Mouse (Mus musculus) heart, embryonic 16.5 days (tissue): ENCODE results near the gene Gm10181. TPM values are rescaled to one million over a fixed set of nuclear protein-coding genes. Genes with fewer than 3 reads are reported as not detected.
"Not testable (repeated sequence)": the region's sequence is repeated elsewhere in the genome, so short reads cannot be mapped to it uniquely, and the experiment has no call there.

ENCODE experiments used
- ATAC-seq: fragments of 200-750 bp; cut with Nextera tagmentation; replicated peaks from 2 replicates; pipeline ENCODE4 v1.8.0; 2017; ENCODE audit warnings: moderate number of reproducible peaks; ENCODE audit not compliant: insufficient read depth, low FRiP score; ENCODE audit errors: extremely low read depth
- H3K27ac ChIP-seq: fragments of 300-500 bp; sonication (generic); 2 replicates; pipeline ENCODE4 v1.5.1; 2014; ENCODE audit warnings: mild to moderate bottlenecking, low read length, control low read depth, moderate library complexity
- H3K27me3 ChIP-seq: fragments of 300-500 bp; sonication (generic); 2 replicates; pipeline ENCODE4 v1.6.1; 2014; ENCODE audit warnings: low read length, mixed read lengths; ENCODE audit not compliant: control insufficient read depth, insufficient read depth
- H3K36me3 ChIP-seq: fragments of 300-500 bp; sonication (generic); 2 replicates; pipeline ENCODE4 v1.6.1; 2014; ENCODE audit not compliant: control insufficient read depth, insufficient read depth
- H3K4me1 ChIP-seq: fragments of 300-500 bp; sonication (generic); 2 replicates; pipeline ENCODE4 v1.6.1; 2014; ENCODE audit warnings: low read length, mixed read lengths; ENCODE audit not compliant: control insufficient read depth, insufficient read depth
- H3K4me2 ChIP-seq: fragments of 300-500 bp; sonication (generic); 2 replicates; pipeline ENCODE4 v1.6.1; 2014; ENCODE audit warnings: low read depth, mild to moderate bottlenecking, control low read depth, low read length
- H3K4me3 ChIP-seq: fragments of 300-500 bp; sonication (generic); 2 replicates; pipeline ENCODE4 v1.5.1; 2014; ENCODE audit warnings: mild to moderate bottlenecking, control low read depth, low read length
- H3K9ac ChIP-seq: fragments of 300-500 bp; sonication (generic); 2 replicates; pipeline ENCODE4 v1.6.1; 2014; ENCODE audit warnings: low read length, control low read depth
- H3K9me3 ChIP-seq: fragments of 300-500 bp; sonication (generic); replicated peaks from 2 replicates; pipeline ENCODE4 v1.6.1; 2016; ENCODE audit warnings: low read length; ENCODE audit not compliant: control insufficient read depth
- whole genome bisulfite sequencing: fragments of 180-500 bp; shearing (Covaris S2); extraction: QIAGEN DNeasy Blood & Tissue Kit; methylation state at CpG from one replicate; pipeline ENCODE4 v1.1.7; 2014; 5-methylcytosine and 5-hydroxymethylcytosine counted together
- polyA plus RNA-seq: library from polyadenylated mRNA; unstranded; fragments of >200 nt; fragmentation: Nextera tagmentation; extraction: Ambion mirVana; gene quantifications from 2 replicates; pipeline ENCODE4 v1.2.1, GENCODE M21; 2015

The Gm10181 gene
- polyA plus RNA-seq, 1 experiment from 2014 or later = not detected

- no peak for ATAC-seq
- no peaks in the 10 kb centered on the region for H3K27me3 ChIP-seq
These were observed 16.6 kb upstream of the Gm10181 start for GRCm38 (mm10) chr9:25072666-25073065.

GRCm38 (mm10) chr9:25075977-25076376, 13.2 kb upstream of the Gm10181 start:
- H3K9me3 ChIP-seq = no peaks in the 10 kb centered on the region
- no peaks in the 10 kb centered on the region for H3K27me3 ChIP-seq
- ATAC-seq = peak; percentile 92
- no peak overlapping the region for H3K4me3 ChIP-seq
- 7% methylated on average over 3 of the region's 3 CpGs for WGBS
- no peak overlapping the region for H3K9ac ChIP-seq
- H3K4me1 ChIP-seq = peaks cover 29% of the 10 kb centered on the region
- H3K4me2 ChIP-seq = peak overlapping the region; percentile 10; the same call in 1 of the 2 replicates
- no peaks in the 10 kb centered on the region for H3K36me3 ChIP-seq
- H3K27ac ChIP-seq = peak overlapping the region; percentile 89

More at GRCm38 (mm10) chr9:25072666-25073065, 16.6 kb upstream of the Gm10181 start:
- Histone ChIP-seq H3K36me3 (no peaks in the 10 kb centered on the region), H3K9me3 (no peaks in the 10 kb centered on the region), H3K4me3 (no peak overlapping the region), H3K27ac (no peak overlapping the region), H3K4me1 (peaks cover 29% of the 10 kb centered on the region), H3K9ac (no peak overlapping the region), H3K4me2 (no peak overlapping the region)
- WGBS = 83% methylated on average over 1 of the region's 1 CpGs

DNA sequence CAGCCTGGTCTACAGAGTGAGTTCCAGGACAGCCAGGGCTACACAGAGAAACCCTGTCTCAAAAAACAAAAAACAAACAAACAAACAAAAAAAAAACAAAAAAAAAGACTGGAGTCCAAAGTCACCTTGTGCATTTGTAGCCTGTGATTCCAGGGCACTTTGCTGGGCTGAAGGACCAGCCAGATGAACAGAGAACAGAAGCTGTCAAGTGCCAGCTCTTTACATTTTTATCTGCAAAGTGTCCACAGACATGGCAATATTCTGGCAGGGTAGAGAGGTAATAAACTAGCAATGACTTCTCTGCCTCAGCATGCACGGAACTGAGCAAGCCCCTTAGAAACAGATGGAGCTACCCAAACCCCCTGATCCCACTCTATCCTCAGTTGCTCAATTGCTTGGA, 12.7 kb upstream of the Gm10181 start:
- no peaks in the 10 kb centered on the region for H3K27me3 ChIP-seq
- 0 out of 2 replicates have a peak overlapping the region, but pooled peaks have one; percentile 10 for H3K4me2 ChIP-seq
- peak overlapping the region; percentile 89 for H3K27ac ChIP-seq
- no peaks in the 10 kb centered on the region for H3K36me3 ChIP-seq
- WGBS = 33% methylated on average over 1 of the region's 1 CpGs
- no peak overlapping the region for H3K9ac ChIP-seq
- ATAC-seq = peak; percentile 71
- H3K4me3 ChIP-seq = no peak overlapping the region
- peaks cover 29% of the 10 kb centered on the region for H3K4me1 ChIP-seq
- no peaks in the 10 kb centered on the region for H3K9me3 ChIP-seq

- Histone ChIP-seq H3K27ac (no peak overlapping the region), H3K9me3 (no peaks in the 10 kb centered on the region), H3K9ac (no peak overlapping the region), H3K4me3 (no peak overlapping the region), H3K4me1 (no peaks in the 10 kb centered on the region), H3K27me3 (no peaks in the 10 kb centered on the region), H3K36me3 (no peaks in the 10 kb centered on the region), H3K4me2 (no peak overlapping the region)
- 83% methylated on average over 1 of the region's 1 CpGs for WGBS
- ATAC-seq = no peak
These were observed 1.6 kb downstream of the Gm10181 start for GRCm38 (mm10) chr9:25090853-25091252.

GRCm38 (mm10) chr9:25102881-25103280, 13.7 kb downstream of the Gm10181 start:
- Histone ChIP-seq H3K9ac (no peak overlapping the region), H3K36me3 (peaks cover 26% of the 10 kb centered on the region), H3K4me2 (no peak overlapping the region), H3K27me3 (no peaks in the 10 kb centered on the region), H3K27ac (no peak overlapping the region), H3K4me1 (peaks cover 3% of the 10 kb centered on the region; the same call in 1 of the 2 replicates), H3K9me3 (peaks cover 6% of the 10 kb centered on the region), H3K4me3 (no peak overlapping the region)
- WGBS = 88% methylated on average over 1 of the region's 1 CpGs
- ATAC-seq = no peak

- peaks cover 30% of the 10 kb centered on the region for H3K36me3 ChIP-seq
- no peak overlapping the region for H3K9ac ChIP-seq
- no peak overlapping the region for H3K27ac ChIP-seq
- ATAC-seq = no peak; the same call in 1 of the 2 replicates
- H3K4me3 ChIP-seq = no peak overlapping the region
- no peak overlapping the region for H3K4me2 ChIP-seq
- peaks cover 6% of the 10 kb centered on the region for H3K9me3 ChIP-seq
- peaks cover 3% of the 10 kb centered on the region; the same call in 1 of the 2 replicates for H3K4me1 ChIP-seq
- no peaks in the 10 kb centered on the region for H3K27me3 ChIP-seq
These were observed 15.4 kb downstream of the Gm10181 start for GRCm38 (mm10) chr9:25104638-25105037.

- not testable (repeated sequence) for H3K9me3 ChIP-seq, H3K4me2 ChIP-seq, H3K27me3 ChIP-seq, H3K4me1 ChIP-seq, ATAC-seq, H3K27ac ChIP-seq, H3K4me3 ChIP-seq, H3K9ac ChIP-seq
- WGBS = 85% methylated on average over 1 of the region's 1 CpGs
- peaks cover 21% of the 10 kb centered on the region; the same call in 1 of the 2 replicates for H3K36me3 ChIP-seq
These were observed 34.4 kb downstream of the Gm10181 start for GRCm38 (mm10) chr9:25123590-25123989.

DNA sequence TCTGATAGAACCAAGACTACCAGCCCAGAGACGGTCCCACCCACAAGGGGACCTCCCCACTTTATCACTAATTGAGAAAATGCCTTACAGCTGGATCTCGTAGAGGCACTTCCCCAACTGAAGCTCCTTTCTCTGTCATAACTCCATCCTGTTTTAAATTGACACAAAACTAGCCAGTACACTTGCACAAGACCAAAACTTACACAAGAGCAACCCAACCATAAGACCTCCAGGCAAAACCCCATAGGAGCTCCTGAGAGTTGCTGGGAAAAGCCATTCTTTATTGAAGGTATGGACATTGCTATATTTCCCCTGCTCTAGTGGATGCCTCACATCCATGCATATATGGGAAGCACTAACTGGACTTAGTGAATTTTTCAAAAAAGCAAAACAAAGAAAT, 34.8 kb downstream of the Gm10181 start:
- H3K36me3 ChIP-seq = peaks cover 21% of the 10 kb centered on the region; the same call in 1 of the 2 replicates
- no peak overlapping the region for H3K9ac ChIP-seq
- WGBS = 60% methylated on average over 2 of the region's 2 CpGs

DNA sequence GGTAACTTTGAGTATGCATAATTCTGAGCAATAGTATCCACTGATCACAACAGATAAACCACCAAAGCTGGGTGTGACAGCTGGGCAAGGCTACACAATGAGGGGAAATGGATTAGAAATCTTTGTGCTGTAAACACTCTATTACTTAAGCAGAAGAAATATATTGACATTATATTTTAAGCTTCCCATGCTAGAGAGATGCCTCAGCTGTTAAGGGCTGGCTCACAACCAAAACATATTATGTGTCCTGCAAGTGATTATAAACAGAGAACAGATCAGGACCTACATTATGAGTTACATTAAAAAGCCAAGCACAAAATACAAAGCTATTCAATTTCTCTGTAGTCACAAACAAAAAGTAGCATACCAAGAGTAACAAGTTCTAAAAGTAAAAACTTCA, 43.0 kb downstream of the Gm10181 start:
- ATAC-seq = no peak

More for the DNA sequence above, 34.8 kb downstream of the Gm10181 start:
- Histone ChIP-seq H3K4me2 (no peak overlapping the region), H3K9me3 (no peaks in the 10 kb centered on the region), H3K4me3 (no peak overlapping the region), H3K4me1 (no peaks in the 10 kb centered on the region), H3K27me3 (no peaks in the 10 kb centered on the region), H3K27ac (no peak overlapping the region)
- ATAC-seq = no peak

More for the DNA sequence above, 43.0 kb downstream of the Gm10181 start:
- no peaks in the 10 kb centered on the region for H3K9me3 ChIP-seq
- no peak overlapping the region for H3K4me3 ChIP-seq
- no peak overlapping the region for H3K9ac ChIP-seq
- H3K4me1 ChIP-seq = no peaks in the 10 kb centered on the region
- peaks cover 7% of the 10 kb centered on the region for H3K36me3 ChIP-seq
- no peak overlapping the region for H3K27ac ChIP-seq
- no peaks in the 10 kb centered on the region for H3K27me3 ChIP-seq
- H3K4me2 ChIP-seq = no peak overlapping the region
